11 mouse cellular contexts compared by ENCODE assay signal in genomic region chr13:101735364-101736120, GRCm38 (mm10). TPM values are rescaled to one million over a fixed set of nuclear protein-coding genes. Genes with fewer than 3 reads are reported as not detected.
DNase-seq lines count a peak whose midpoint lies in the region; ATAC-seq and TF ChIP-seq lines count a peak whose summit lies in the region.
"Had no signal": no experiment of that assay in that cellular context is flagged by ENCODE, and none has a peak within 500 bp of the region (broad histone marks: within the 10 kb centered on the region; RNA-seq: fewer than 3 reads in every experiment).

No protein-coding gene starts in this region.

- no peak overlapping the region for H3K27ac ChIP-seq in left cerebral cortex, adult 2 months
- H3K27ac ChIP-seq: forebrain, embryonic 13.5 days; limb, embryonic 13.5 days; neural tube, embryonic 12.5 days had no signal

- peak; percentile 47 to 66 for DNase-seq in cerebellum, postnatal 10 days
- no peak for DNase-seq in cerebellum, postnatal 4 days (ENCODE audit: low spot score in 2 of 2)
- DNase-seq in left cerebral cortex, adult 2 months (ENCODE audit: extremely low spot score in 1 of 2, low spot score in 2 of 2), result no peak
- DNase-seq in left cerebral cortex, postnatal 4 days, result no peak
- peak; percentile 48 for DNase-seq in MN1 (ENCODE audit: low spot score)
- no peak for DNase-seq in cerebellum, adult 18-20 months
- no peak for DNase-seq in kidney, postnatal 10 days

- no peak overlapping the region for H3K4me3 ChIP-seq in left cerebral cortex, adult 2 months
- H3K4me3 ChIP-seq: forebrain, embryonic 13.5 days; limb, embryonic 13.5 days; neural tube, embryonic 12.5 days had no signal

- peak; percentile 73 for TF ChIP-seq CTCF in left cerebral cortex, adult 2 months (IDR thresholded peaks at IDR 0.05)

- peak; percentile 30; the same call in 1 of the 2 replicates for ATAC-seq in megakaryocyte progenitor cell, adult 5-6 weeks (replicated peaks; ENCODE audit: poor library complexity)
- ATAC-seq: forebrain, embryonic 13.5 days had no signal

- intact Hi-C loops in left cerebral cortex, adult 2 months (cut with DNase I), result loop anchor here (10.0 kb wide), 1 partner anchor 509 kb away; no protein-coding TSS in a partner anchor
- intact Hi-C loops in left cerebral cortex, postnatal 4 days (cut with DNase I), result loop anchor here (10.0 kb wide), 1 partner anchor 1389 kb away; no protein-coding TSS in a partner anchor

RNA-seq across cellular contexts. Expression of gene Pik3r1, which starts 32.5 kb away (rescaled TPM):
- total RNA-seq in left cerebral cortex, adult 2 months (2021), result 100 to 1,000 TPM; 136 to 159 TPM
- total RNA-seq in left cerebral cortex, postnatal 4 days (2021), result 100 to 1,000 TPM; 188 to 214 TPM
- 88.5 and 90.8 TPM in 2 replicates for total RNA-seq in megakaryocyte progenitor cell, adult 5-6 weeks (2015)
- total RNA-seq in megakaryocyte progenitor cell, adult 5-6 weeks (2017), result 84.9 and 106 TPM in 2 replicates

Comparison
In these comparisons a context has a peak if more than half of its experiments do, and no peak if none do; other contexts are left out.
1. DNase-seq: peak in cerebellum, postnatal 10 days (2 of 2) and MN1 (single experiment); none in cerebellum, postnatal 4 days (0 of 2), left cerebral cortex, adult 2 months (0 of 2), left cerebral cortex, postnatal 4 days (single experiment), cerebellum, adult 18-20 months (0 of 2) and kidney, postnatal 10 days (single experiment).